Mouse (Mus musculus) hematopoietic stem cell, adult 5-6 weeks (primary cell): ENCODE results near the gene Chmp2a. TPM values are rescaled to one million over a fixed set of nuclear protein-coding genes. Genes with fewer than 3 reads are reported as not detected.

ENCODE experiments used
- total RNA-seq: library from RNA; stranded (forward); fragments of 172-1452, 232-1000 nt; gene quantifications from 2 replicates; pipeline ENCODE4 v1.2.3, GENCODE M21; 2017

Chmp2a gene
- total RNA-seq, 1 experiment from 2014 or later = 165 TPM

Other genes starting within 250 kb of the Chmp2a start
- 8.2 and 8.9 TPM in 2 replicates for gene Zscan18, start 231.2 kb downstream of the Chmp2a start, total RNA-seq
- gene Zfp329, start 215.9 kb downstream of the Chmp2a start, total RNA-seq = 11.1 and 16.3 TPM in 2 replicates
- gene Zfp110, start 200.0 kb downstream of the Chmp2a start, total RNA-seq = 34.0 and 52.0 TPM in 2 replicates
- 5.3 and 6.4 TPM in 2 replicates for gene Zfp128, start 153.6 kb downstream of the Chmp2a start, total RNA-seq
- gene Zscan22, start 137.0 kb downstream of the Chmp2a start, total RNA-seq = 4.1 and 5.8 TPM in 2 replicates
- gene Rps5, start 112.5 kb downstream of the Chmp2a start, total RNA-seq = 1,183 and 1,501 TPM in 2 replicates
- gene Rnf225, start 107.4 kb downstream of the Chmp2a start, total RNA-seq = 0.50 and 1.2 TPM in 2 replicates
- gene Zfp324, start 69.0 kb downstream of the Chmp2a start, total RNA-seq = 6.9 and 10.6 TPM in 2 replicates
- gene Zfp446, start 57.0 kb downstream of the Chmp2a start, total RNA-seq = 3.7 and 6.4 TPM in 2 replicates
- gene Slc27a5, start 36.6 kb downstream of the Chmp2a start, total RNA-seq = not detected in 2 replicates
- 478 and 595 TPM in 2 replicates for gene Trim28, start 35.7 kb downstream of the Chmp2a start, total RNA-seq
- 5.4 and 6.9 TPM in 2 replicates for gene Zbtb45, start 24.8 kb downstream of the Chmp2a start, total RNA-seq
- gene Ube2m, start 3.5 kb upstream of the Chmp2a start, total RNA-seq = 124 and 146 TPM in 2 replicates
- gene Mzf1, start 20.0 kb upstream of the Chmp2a start, total RNA-seq = 0.81 and 1.2 TPM in 2 replicates
- not detected in 2 replicates for gene Vmn1r85, start 60.4 kb upstream of the Chmp2a start, total RNA-seq
- not detected in 2 replicates for gene Vmn1r86, start 85.1 kb upstream of the Chmp2a start, total RNA-seq
- not detected in 2 replicates for gene Vmn1r87, start 105.3 kb upstream of the Chmp2a start, total RNA-seq
- not detected in 2 replicates for gene Vmn1r88, start 124.8 kb upstream of the Chmp2a start, total RNA-seq
- gene Vmn1r89, start 178.2 kb upstream of the Chmp2a start, total RNA-seq = not detected in 2 replicates
- gene Lig1, start 242.5 kb upstream of the Chmp2a start, total RNA-seq = 70.4 and 138 TPM in 2 replicates
- 7.1 and 7.2 TPM in 2 replicates for gene Zswim9, start 243.9 kb upstream of the Chmp2a start, total RNA-seq